Mouse (Mus musculus) cerebellum, postnatal 14 days (tissue): ENCODE measurements around the gene Nacc1.
A peak's percentile ranks its signal among the peaks of the same experiment; 100 is the strongest.
"Not testable (repeated sequence)": the region's sequence is repeated elsewhere in the genome, so short reads cannot be mapped to it uniquely, and the experiment has no call there.

Source experiments
- DNase-seq, 2 experiments: peaks; one replicate each; pipeline ENCODE4 v3.0.0; 2021; ENCODE audit warnings: mixed read lengths in 2 of 2

The Nacc1 gene

DNA sequence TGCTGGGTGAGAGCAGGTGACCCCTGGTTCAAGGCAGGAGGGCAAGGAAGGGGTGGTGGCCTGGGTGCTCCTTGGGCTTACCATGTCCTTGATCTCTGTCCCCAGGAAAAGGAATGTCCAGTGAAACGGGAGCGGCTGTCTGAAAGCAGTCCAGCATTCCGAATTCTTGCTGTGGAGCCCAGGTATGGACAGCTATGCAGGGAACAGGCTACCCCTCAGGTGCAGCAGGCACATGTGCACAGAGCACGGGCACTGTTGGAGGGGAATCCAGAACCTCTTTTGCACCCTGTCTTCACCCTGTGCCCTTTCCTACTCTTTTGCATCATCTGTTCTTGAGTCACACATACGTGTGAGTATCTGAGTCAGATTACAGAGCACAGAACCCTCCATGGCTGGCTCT lies 10.6 kb upstream of the Nacc1 start:
- DNase-seq: peak in 1 of 2 experiments; percentile 14

DNA sequence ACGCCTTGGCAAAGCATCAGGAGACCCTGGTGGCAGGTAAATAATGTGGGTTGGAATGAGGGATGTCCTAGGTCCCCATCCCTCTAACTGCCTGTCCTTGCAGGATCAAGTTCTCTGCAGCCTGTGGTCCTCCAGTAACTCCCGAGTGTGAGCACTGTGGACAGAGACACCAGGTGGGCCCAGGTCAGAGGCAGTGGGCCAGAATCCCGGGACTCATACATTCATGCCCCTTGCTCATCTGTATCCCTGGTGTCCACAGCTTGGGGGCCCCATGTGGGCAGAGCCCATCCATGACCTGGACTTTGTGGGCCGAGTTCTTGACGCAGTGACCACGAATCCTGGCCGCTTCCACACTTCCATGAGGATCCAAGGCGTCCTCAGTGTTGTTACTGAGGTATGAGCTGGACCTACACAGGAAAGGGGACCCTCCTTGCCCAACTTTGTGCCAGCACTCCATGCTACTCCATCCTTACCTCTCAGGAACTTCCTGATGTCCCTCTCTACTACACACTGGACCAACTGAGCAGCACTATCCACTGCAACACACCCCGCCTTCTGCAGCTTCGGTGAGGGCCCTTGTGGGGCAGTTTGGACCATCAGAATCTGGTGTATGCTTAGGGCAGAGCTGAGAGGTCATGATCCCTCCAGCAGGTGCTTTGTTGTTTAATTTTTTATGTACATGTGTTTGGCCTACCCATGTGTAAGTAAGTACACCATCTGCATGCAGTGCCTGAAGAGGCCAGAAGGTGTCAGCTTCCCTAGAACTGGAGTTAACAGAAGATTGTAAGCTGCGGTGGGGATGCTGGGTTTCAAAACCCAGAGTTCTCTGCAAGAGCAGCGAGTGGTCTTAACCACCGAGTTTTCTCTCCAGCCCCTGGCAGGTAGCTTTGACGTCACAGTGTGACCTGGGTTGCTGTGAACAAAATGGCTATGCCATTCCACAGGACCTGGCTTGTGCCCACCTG lies 9.8 kb upstream of the Nacc1 start:
- peak; percentile 74 to 85 for DNase-seq

DNA sequence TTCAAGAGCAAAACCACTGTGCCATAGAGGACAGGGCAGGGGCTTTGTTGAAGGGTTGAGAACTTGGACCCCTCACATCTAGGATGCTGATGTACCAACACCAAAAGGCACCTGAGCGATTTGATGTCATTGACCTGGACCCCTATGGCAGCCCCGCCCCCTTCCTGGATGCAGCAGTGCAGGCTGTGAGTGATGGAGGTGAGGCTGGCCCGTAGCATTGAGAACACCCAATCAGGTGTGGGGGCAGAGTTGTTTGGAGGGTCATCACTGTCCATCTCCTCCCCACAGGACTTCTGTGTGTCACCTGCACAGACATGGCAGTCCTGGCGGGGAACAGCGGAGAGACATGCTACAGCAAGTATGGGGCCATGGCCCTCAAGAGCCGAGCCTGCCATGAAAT lies 7.5 kb upstream of the Nacc1 start:
- DNase-seq: no peak

DNA sequence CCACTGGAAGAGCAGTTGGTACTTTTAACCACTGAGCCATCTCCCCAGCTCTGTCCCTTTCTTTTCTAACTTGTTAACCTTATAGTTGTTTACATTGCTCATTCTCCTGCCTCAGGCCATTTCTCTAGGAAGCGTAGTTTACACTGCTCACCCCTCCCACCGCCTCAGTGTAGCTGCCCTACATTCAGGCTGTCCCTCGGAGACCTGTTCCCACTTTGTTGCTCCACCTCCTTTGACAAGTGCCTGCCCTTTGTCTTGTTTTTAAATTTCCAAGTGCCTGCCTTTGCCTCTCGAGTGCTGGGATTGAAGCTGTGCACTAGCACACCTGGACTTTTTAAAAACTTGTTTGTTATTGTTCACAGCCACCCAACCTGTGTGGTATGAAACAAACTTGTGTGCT lies 5.7 kb upstream of the Nacc1 start:
- DNase-seq: no peak

DNA sequence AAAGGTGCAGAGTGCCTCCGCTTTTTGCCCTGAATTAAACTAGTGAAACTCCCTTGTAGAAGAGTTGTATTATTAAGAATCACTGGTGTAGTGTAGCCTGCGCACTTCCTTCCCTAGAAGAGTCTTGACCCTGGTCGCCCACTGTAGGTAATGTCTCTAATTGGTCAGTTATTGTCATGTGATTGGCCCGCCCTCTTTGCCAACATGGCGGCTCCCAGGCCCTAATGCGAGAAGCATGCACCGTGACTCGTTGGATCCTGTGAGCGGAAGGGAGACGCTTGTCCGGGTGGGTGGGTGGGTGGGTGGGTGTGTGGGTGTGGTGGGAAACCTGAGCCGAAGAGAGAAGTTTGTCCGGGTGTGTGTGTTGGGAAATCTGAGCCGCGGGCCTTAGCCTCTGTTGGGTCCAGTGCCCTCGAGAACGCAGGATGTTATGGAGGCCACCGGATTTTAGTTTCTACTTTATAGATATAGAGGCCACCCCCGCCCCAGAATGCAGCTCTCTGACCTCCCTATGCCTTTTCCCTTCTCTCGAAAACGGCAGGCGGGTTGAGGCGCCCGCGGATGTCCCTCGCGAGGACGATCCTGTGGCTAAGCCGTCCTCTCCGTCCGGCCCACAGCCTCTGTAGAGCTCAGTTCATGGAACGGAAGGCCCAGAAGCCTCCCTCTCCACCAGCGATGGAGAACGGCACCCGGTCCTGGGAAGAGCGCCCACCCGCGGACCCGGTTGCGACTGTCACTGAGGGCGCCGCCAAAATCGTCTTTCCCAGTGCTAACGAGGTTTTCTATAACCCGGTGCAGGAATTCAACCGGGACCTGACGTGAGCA lies 1.6 kb upstream of the Nacc1 start:
- DNase-seq: peak; percentile 91 to 93

DNA sequence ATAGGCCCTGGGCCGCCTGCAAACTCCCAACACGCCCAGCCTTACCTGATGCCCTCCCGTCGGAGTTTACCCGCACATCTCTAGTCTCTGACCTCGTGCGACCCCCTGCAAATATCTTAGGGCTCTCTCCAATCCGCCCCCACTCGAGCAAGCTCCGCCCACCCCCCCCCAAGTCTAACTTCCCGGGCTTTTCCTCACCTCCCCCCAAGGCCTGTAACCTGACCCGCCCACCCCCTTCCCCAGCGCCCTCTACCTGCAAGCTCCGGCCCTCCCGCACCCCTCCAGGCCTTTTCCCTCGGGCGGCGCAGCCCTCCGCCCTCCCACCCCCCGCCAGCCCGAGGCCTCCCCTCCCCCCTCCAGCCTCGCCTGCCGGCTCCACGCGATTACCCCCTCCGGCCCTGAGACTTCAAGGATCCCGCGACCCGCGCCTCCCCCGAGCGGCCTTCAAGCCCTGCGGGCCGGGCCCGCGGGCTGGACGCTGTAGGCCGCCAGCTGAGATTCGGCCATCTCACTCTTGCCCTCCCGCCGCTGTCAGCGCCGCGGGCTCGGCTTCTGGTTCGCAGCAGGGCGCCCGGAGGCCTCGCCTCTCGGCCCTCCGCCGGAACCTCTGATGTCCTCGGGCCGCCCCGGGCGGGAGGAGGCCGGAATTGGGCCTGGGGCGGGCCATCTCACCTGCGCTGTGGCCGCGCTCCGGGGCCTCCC lies 508 bp downstream of the Nacc1 start:
- peak in 1 of 2 experiments; percentile 58 for DNase-seq

DNA sequence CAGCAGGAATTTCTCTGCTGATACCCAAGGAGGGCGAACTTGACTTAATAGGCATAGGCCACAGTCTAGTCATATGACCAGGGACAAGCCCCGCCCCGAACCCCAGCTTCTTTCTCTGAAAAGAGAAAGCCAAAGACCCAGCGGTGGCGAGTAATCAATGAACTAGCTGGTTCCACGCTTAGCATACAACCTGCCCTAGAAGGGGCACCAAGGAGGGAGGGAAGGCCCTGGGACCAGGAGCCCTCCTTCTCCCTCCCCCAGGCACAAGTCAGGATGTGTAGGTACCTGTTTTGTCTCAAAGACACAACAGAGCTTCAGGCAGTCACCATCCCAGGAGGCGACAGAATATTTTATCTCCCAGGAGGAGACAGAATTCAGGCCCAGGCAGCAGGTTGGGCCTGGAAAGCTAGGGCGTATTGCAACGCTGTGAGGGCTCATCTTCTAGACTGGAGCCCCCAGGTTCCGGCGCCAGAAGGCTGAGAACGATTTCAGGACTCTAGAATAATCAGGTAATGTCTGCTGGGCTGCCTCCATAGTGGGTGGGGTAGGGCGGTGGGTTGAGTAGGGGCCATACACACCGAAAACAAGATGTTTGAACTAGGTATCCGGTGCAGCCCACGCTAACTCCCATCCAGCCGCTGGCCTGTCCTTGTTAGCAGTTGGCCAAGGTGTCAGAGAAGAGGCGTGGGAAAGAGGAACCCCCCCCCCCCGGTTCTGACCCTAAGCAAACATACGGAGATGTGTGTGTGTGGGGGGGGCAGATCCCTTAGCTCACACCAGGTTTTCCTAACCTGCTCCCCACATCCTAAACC lies 1.3 kb downstream of the Nacc1 start, which contains the start of gene Trmt1:
Gene Trmt1 (plus strand): TSS at position 117 of the 812 bp plus-strand sequence.
- peak in 1 of 2 experiments; percentile 51 for DNase-seq

DNA sequence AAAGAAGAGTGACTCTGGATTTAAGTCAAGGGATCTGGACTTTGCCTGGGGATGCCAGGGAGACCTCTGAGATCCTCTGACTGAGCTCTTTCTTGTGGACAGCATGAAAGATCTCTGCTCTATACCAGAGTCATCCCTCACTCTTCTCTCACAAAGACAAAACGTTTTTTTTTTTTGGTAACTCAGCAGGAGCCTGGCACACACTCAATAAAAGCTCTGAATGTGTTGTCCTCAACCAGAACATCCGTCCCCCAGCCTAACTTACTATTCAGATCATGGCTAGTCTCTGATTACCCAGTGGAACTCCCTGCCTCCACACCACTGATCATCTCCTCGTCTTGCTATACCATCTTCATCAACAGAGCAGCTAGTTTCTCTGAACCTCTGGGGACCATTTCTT lies 3.1 kb downstream of the Nacc1 start:
- peak in 1 of 2 experiments; percentile 49 for DNase-seq

DNA sequence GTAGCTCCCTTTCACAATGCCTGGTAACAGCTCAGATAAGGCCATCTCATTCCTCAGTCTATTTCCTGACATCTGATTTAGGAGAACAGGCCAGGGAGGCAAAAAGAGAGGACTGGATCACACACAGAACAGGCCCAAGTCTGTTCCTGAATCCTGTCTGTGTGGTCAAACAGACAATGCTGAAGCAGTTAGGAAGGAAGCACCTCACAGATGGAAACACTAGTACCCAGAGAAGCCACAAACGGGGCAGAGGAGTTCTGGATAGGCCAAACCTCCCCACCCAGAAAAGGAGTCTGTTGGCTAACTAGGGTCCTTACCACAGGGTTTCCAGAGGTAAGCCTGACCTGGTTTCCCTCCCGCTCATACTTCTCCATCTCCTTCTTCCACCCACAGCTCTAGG lies 5.4 kb downstream of the Nacc1 start:
- DNase-seq: no peak

DNA sequence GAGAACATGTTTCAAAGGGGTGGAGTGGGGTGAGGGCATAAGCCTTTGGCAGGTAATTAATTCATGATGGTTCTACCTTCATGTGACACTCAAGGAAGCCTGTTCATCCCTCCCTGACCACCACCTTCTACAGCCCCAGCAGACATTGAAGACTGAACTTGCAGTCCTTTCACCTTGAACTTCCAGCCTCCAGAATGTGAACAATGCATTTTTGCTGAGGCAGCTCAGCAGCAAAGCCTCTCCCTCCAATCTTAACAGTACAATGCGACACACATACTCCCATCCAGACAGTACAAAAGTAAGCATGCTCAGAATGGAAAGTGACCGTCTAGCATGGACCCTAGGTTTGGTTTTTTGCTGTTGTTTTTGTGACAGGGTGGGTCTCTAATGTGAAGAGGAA lies 6.2 kb downstream of the Nacc1 start:
- DNase-seq: no peak

DNA sequence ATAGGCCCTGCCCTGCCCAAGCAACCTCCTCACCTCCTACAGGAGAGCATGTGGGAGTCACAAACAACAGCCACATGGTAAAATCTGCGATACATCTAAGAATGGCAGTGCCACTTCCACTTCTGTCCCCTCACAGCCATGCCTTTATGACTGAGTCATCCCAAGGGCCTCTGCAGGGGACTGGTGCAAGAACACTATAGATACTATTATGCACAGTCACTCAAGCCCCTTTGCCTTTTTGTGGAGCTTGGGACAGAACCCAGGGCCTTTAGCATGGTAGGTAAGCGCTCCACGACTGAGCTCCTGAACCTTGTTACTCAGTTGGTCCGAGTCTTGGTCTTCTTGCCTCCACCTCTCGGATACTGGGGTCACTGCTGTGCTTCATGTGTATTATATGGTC lies 10.4 kb downstream of the Nacc1 start:
- DNase-seq: no peak

DNA sequence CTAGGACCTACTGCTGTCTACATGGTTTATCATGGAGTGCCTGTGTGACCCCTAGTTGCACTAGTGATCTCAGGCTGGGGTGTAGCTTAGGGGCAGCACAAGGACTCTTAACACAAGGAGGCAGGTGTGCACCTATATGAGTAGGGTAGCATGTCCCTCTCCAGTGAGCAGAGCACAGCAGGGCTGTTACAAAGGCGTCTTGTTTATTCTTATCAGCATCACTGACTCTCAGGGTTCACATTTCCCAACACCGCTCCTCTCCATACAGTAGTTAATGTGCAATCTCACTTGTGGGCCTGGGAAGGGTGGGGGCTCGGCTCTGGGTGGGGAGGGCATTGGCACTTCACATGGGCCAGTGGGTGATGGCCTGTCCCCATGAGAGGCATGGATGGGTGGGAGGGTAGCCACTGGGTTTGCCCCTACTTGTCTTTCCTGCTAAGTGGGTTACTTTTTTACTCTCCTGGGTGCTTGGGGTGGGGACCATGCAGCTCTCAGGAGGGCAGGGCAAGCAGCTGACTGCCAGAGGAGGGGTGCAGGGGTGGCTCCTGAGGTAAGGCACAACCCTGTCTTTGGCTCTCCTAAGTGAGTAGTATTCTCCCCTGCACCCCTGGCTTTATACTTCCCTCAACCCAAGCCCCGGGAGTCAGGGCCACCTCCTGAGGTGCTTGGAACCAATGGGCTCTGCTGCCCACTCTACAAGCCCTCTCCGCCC lies 17.2 kb downstream of the Nacc1 start:
- DNase-seq: not testable (repeated sequence)

DNA sequence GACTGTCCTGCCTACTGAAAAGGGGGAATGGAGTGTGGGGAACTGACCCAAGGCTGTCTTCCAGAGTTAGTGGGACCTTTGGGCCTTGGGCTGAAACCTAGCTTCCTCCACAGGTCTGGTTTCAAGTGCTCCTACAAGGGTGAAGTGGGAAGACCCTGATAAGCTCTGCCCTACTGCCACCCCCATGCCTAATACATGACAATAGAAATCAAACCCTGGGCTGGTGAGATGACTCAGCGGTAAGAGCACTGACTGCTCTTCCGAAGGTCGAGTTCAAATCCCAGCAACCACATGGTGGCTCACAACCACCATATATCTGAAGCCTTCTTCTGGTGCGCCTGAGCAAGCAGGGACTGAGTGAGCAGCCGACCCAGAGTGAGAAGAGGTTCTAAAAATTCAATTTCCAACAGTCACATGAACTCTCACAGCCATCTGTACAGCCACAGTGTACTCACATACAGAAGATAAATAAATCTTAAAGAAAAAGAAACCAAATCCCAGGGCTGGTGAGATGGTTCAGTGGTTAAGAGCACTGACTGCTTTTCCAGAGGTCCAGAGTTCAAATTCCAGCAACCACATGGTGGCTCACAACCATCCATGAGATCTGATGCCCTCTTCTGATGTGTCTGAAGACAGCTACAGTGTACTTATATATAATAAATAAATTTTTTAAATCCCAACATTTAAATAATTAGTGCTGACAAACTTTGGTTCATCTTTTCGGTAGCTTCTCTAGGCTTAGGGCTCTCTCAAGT lies 18.8 kb downstream of the Nacc1 start:
- DNase-seq: no peak

DNA sequence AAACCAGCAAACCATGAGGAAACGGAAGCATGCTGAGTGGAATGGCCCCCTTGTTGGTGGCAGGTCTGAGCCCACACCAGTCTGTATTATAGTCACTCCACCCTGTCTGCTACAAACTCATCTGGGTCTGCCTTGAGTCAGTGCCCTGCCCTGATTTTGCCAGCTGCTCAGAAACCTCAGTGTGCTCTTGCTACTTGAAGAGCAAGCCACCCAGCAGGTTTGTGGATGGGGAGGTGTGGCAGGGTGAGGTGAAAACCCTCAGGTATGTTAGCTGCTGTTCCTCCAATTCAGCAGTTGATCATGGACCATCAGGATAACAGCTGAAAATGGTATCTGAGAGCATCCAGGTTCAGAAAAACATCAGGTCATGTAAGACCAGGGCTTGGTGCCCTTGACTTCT lies 19.6 kb downstream of the Nacc1 start:
- no peak for DNase-seq

DNA sequence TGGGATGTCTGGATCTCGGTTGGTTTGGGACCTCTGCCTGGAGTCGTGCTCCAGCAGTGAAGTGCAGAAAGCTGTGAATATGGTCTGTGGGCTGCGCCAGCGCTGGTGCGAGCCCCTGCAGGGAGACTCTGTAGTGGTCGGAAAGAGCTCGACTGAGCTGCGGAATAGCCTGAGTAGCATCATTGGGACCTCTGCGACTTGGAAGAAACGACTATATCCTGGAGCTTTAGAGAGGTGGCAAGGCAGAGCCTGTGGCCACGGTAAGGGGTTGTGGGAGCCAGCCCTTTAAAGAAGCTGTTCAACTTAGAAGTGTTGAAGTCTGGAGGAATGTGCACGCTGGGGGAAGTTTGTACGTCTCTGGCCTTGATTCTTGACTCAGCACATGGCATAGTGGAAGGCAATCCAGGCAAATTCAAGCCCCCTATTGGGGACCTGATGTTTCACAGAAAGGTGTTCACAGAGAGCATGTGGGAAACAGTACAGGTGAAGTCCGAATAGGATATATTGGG lies 22.2 kb downstream of the Nacc1 start:
- DNase-seq: no peak

DNA sequence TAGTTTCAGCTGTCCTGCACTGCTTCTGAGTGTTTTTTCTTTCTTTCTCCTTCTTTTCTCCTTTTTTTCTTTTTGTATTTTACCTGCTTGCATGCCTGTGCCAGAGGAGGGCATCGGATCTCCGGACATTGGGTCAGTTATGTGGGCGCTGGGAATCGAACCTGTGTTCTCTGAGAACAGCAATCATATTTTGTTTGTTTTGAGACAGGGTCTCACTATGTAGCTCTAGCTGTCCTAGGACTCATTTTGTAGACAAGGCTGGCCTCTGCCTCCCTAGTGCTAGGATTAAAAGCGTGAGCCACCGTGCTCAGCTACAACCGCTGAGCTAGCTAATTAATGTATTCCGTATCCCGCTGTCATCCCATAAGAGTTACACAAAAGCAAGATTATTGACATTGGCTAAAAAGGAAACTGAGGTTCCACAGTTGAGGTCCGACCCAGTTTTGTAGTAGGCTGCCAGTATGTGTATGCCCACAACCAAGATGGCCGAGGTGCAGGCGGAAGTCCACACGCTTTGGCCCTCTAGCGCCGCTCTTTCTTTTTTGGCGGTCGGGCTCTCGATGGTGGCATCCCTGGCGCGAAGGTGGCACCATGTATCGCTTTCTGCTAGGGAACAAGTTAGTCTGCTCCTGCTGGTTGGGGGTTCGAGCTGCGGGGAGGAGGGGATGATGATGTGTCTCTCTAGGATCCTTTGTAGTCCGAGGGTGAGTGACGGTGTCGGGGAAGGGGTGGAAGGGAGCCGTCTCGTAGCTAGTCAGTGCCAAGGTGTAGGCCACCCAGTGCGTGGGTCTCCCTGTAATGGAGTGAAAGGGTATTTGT lies 22.9 kb downstream of the Nacc1 start:
- DNase-seq: peak; percentile 90

DNA sequence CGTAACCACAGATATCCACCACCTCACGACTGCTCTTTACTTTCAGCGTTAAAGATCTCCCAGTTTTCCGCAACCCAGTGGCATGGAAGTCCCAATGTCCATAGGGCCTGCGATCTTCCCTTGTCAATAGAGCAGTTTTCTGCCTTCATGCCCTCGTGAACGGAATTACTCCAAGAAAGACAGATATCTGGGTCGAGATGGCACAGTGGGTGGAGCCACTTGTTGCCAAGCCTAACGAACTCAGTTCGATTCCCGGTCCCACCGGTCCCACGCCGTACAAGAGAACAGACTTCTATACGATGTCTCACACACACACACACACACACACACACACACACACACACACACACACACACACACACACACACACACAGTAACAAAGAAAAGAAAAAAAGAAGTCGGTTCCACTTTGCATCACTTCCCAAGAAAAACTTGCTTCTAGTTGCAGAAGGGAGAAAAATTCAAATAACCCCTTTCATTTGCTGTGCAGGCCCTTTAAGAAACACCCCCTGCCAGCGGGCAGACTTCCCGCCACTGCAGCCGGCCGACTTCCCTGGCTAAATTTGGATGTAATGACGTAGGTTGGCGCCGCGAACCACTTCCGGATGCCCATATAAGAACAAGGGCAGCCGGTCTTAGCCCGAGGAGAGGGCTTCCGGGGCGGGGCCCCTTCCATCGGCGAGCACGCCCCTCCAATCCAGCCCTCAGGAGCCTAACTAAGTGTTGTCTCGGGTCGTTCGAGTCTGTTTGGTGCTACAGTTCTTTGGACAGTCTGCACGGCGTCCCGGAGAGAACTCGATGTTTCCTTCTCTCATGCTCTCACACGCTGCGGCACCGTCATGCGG lies 24.0 kb downstream of the Nacc1 start:
- peak; percentile 98 to 99 for DNase-seq

DNA sequence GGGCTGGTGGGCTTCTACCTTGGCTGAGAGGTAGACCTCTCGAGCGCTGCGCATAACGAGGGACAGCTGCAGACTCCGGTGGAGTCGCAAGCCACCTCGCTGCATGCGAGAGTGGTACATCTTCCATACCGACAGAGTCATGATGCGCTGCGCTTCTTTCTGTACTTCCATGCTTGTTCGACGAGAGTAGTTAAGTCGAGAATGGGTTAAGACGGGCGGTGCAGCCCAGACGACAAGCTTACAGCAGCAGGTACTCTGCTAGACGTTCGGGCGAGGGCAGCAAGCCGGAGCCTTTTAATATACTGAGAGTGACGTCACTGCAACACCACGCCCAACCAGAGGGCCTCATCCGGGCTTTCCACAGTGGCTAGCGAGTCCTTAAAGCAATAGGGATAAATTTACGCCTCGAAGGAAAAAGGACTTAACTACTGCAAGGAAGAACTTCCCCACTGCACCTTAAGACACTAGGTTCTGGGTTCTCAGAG lies 25.0 kb downstream of the Nacc1 start, which contains the start of gene Ier2:
Gene Ier2 (minus strand): TSS at position 272 of the 485 bp plus-strand sequence.
- DNase-seq: peak; percentile 94 to 97
